In the genomic region with DNA sequence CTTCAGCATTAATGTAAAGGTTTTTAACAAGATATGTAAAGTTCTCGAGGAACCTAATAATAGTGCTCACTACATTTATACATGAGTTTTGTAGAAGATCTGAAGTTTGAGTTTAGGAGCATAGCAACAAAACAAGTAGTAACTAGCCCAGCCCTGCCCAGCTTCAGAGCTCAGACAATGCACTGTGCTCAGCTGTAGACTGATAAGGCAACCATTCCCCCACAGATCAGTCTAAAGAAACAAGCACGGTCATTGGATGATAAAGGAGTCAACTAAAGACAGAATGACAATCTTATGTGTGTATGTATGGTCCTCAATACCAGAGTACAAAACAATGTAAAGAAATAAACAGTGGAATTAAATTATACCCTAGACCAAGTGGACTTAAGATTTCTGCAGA, we compare ENCODE assay signal across 25 mouse cellular contexts.
A peak's percentile ranks its signal among the peaks of the same experiment; 100 is the strongest.
DNase-seq lines count a peak whose midpoint lies in the region; ATAC-seq lines count a peak whose summit lies in the region.
"Had no signal": no experiment of that assay in that cellular context is flagged by ENCODE, and none has a peak within 500 bp of the region (broad histone marks: within the 10 kb centered on the region; RNA-seq: fewer than 3 reads in every experiment).

No protein-coding gene starts in this region.

- no peak overlapping the region for H3K9ac ChIP-seq in liver, embryonic 11.5 days (ENCODE audit: low read depth, low read length)
- H3K9ac ChIP-seq in liver, embryonic 16.5 days (ENCODE audit: low read depth, low read length): no peak overlapping the region
- no peak overlapping the region for H3K9ac ChIP-seq in forebrain, embryonic 15.5 days (replicated peaks)
- H3K9ac ChIP-seq: forebrain, embryonic 13.5 days; lung, embryonic 14.5 days had no signal

- H3K36me3 ChIP-seq in megakaryocyte, embryonic 14.5 days (replicated peaks; ENCODE audit: low read length): peaks cover 18% of the 10 kb centered on the region
- H3K36me3 ChIP-seq in liver, embryonic 11.5 days (ENCODE audit: control insufficient read depth, insufficient read depth, low read length): no peaks in the 10 kb centered on the region
- H3K36me3 ChIP-seq in liver, embryonic 16.5 days (ENCODE audit: control insufficient read depth, insufficient read depth): no peaks in the 10 kb centered on the region
- H3K36me3 ChIP-seq in forebrain, embryonic 15.5 days: no peaks in the 10 kb centered on the region

- WGBS in liver, embryonic 11.5 days: 47% methylated on average over 2 of the region's 2 CpGs
- WGBS in liver, embryonic 16.5 days (ENCODE audit: insufficient replicate concordance): 31% methylated on average over 2 of the region's 2 CpGs
- WGBS in forebrain, embryonic 15.5 days: 83% methylated on average over 2 of the region's 2 CpGs

- no peak for ATAC-seq in megakaryocyte, adult 5-6 weeks (ENCODE audit: poor library complexity, severe bottlenecking)
- ATAC-seq in liver, embryonic 11.5 days (replicated peaks; ENCODE audit: low FRiP score): peak; percentile 93
- ATAC-seq in liver, embryonic 16.5 days (ENCODE audit: low read depth): peak; percentile 85
- ATAC-seq in forebrain, embryonic 15.5 days (replicated peaks): no peak
- ATAC-seq: forebrain, embryonic 13.5 days; intestine, embryonic 16.5 days; midbrain, embryonic 16.5 days; Patski had no signal

- no peak overlapping the region for H3K27ac ChIP-seq in liver, embryonic 11.5 days (ENCODE audit: low read depth, low read length)
- no peak overlapping the region for H3K27ac ChIP-seq in liver, embryonic 16.5 days (ENCODE audit: low read length)
- H3K27ac ChIP-seq in forebrain, embryonic 15.5 days (replicated peaks): no peak overlapping the region
- H3K27ac ChIP-seq: forebrain, embryonic 13.5 days; kidney, postnatal 0 days had no signal

- peaks cover 22% of the 10 kb centered on the region for H3K4me1 ChIP-seq in megakaryocyte, embryonic 14.5 days
- H3K4me1 ChIP-seq in liver, embryonic 11.5 days (replicated peaks; ENCODE audit: control insufficient read depth, insufficient read depth, low read length): peaks cover 16% of the 10 kb centered on the region
- H3K4me1 ChIP-seq in liver, embryonic 16.5 days (ENCODE audit: control insufficient read depth, low read depth, low read length): peaks cover 9% of the 10 kb centered on the region
- H3K4me1 ChIP-seq in forebrain, embryonic 15.5 days: no peaks in the 10 kb centered on the region
- H3K4me1 ChIP-seq: forebrain, embryonic 13.5 days had no signal

- H3K4me3 ChIP-seq in megakaryocyte, embryonic 14.5 days (replicated peaks): peak overlapping the region; percentile 46
- no peak overlapping the region for H3K4me3 ChIP-seq in liver, embryonic 11.5 days (ENCODE audit: low read depth, low read length)
- H3K4me3 ChIP-seq in liver, embryonic 16.5 days (ENCODE audit: low read depth, low read length): no peak overlapping the region
- no peak overlapping the region for H3K4me3 ChIP-seq in forebrain, embryonic 15.5 days
- H3K4me3 ChIP-seq: forebrain, embryonic 13.5 days had no signal

- DNase-seq in MEL-GATA-1-ER (ENCODE audit: extremely low read depth, low read depth): peak; percentile 21
- DNase-seq in liver, embryonic 11.5 days (ENCODE audit: low spot score): no peak
- DNase-seq in spleen, adult 18-20 months: no peak
- no peak for DNase-seq in B cell, adult 2 months
- DNase-seq: adrenal gland, postnatal 10 days; cerebellum, adult 11-12 months; cerebellum, postnatal 14 days; gastrocnemius, postnatal 25 days; heart, adult 18-20 months; heart, postnatal 14 days; kidney, adult 8-10 months; kidney, postnatal 4 days; layer of hippocampus, postnatal 36 days; left cerebral cortex, postnatal 4 days; lung, embryonic 14.5 days; lung, postnatal 14 days had no signal

- H3K4me2 ChIP-seq in liver, embryonic 11.5 days: no peak overlapping the region
- H3K4me2 ChIP-seq in liver, embryonic 16.5 days (ENCODE audit: low read depth, low read length): no peak overlapping the region
- H3K4me2 ChIP-seq in forebrain, embryonic 15.5 days (replicated peaks): no peak overlapping the region
- H3K4me2 ChIP-seq: forebrain, embryonic 13.5 days; lung, embryonic 14.5 days had no signal

- no peaks in the 10 kb centered on the region for H3K27me3 ChIP-seq in megakaryocyte, embryonic 14.5 days (replicated peaks)
- H3K27me3 ChIP-seq in liver, embryonic 11.5 days (replicated peaks; ENCODE audit: control insufficient read depth, insufficient read depth, low read length): no peaks in the 10 kb centered on the region
- no peaks in the 10 kb centered on the region for H3K27me3 ChIP-seq in liver, embryonic 16.5 days (ENCODE audit: control insufficient read depth, insufficient read depth, low read depth, low read length)
- H3K27me3 ChIP-seq in forebrain, embryonic 15.5 days: no peaks in the 10 kb centered on the region
- H3K27me3 ChIP-seq: forebrain, embryonic 13.5 days; Patski had no signal

- H3K9me3 ChIP-seq in megakaryocyte, embryonic 14.5 days: no peaks in the 10 kb centered on the region
- H3K9me3 ChIP-seq in liver, embryonic 11.5 days (ENCODE audit: control insufficient read depth, low read length): no peaks in the 10 kb centered on the region
- no peaks in the 10 kb centered on the region for H3K9me3 ChIP-seq in liver, embryonic 16.5 days (replicated peaks; ENCODE audit: control insufficient read depth, low read length)
- no peaks in the 10 kb centered on the region for H3K9me3 ChIP-seq in forebrain, embryonic 15.5 days
- H3K9me3 ChIP-seq: forebrain, embryonic 13.5 days had no signal

Comparison
In these comparisons a context has a peak if more than half of its experiments do, and no peak if none do; other contexts are left out.
1. ATAC-seq: peak in liver, embryonic 11.5 days (single experiment) and liver, embryonic 16.5 days (single experiment); none in megakaryocyte, adult 5-6 weeks (single experiment) and forebrain, embryonic 15.5 days (single experiment).